Mouse (Mus musculus) bone marrow, adult 2 months (tissue): ENCODE data around the gene Dusp23.

Experiments
- CTCF ChIP-seq: fragments of 200-500 bp; IDR thresholded peaks from 2 replicates; pipeline ENCODE4 v1.5.1; 2011; ENCODE audit warnings: low read length, control low read depth; ENCODE audit not compliant: control insufficient read depth, insufficient read depth
- POLR2A ChIP-seq: fragments of 200-500 bp; IDR thresholded peaks from 2 replicates; pipeline ENCODE4 v1.6.1; 2011; ENCODE audit warnings: low read depth, mild to moderate bottlenecking, control low read depth, low read length, borderline replicate concordance; ENCODE audit not compliant: control insufficient read depth

- TF ChIP-seq CTCF (no peak), POLR2A (no peak)
Observed at GRCm38 (mm10) chr1:172670716-172671115, 38.0 kb upstream of the Dusp23 start.
